Mouse (Mus musculus) liver, embryonic 11.5 days (tissue): ENCODE measurements at regions not wholly inside any gene's neighbourhood (a gene's known extent, or its start where the extent isn't known, plus 50 kb on each side); places are given as distances from the start of the nearest gene placed in this dataset.

ENCODE experiments used
- ATAC-seq: fragments of 200-750 bp; cut with Nextera tagmentation; replicated peaks from 2 replicates; pipeline ENCODE4 v1.8.0; 2017; ENCODE audit warnings: moderate number of reproducible peaks, mild to moderate bottlenecking, moderate TSS enrichment, moderate library complexity; ENCODE audit not compliant: low FRiP score
- DNase-seq: peaks from one replicate; pipeline ENCODE4 v3.0.0-alpha.2; 2017; ENCODE audit warnings: low spot score
- H3K27ac ChIP-seq: fragments of 300-500 bp; sonication (generic); 2 replicates; pipeline ENCODE4 v1.5.1; 2014; ENCODE audit warnings: mild to moderate bottlenecking, low read depth, low read length, control low read depth
- H3K27me3 ChIP-seq: fragments of 300-500 bp; sonication (generic); replicated peaks from 2 replicates; pipeline ENCODE4 v1.6.1; 2014; ENCODE audit warnings: low read length, mixed read lengths; ENCODE audit not compliant: control insufficient read depth, insufficient read depth
- H3K36me3 ChIP-seq: fragments of 300-500 bp; sonication (generic); 2 replicates; pipeline ENCODE4 v1.6.1; 2014; ENCODE audit warnings: mild to moderate bottlenecking, low read length, moderate library complexity, mixed read lengths; ENCODE audit not compliant: control insufficient read depth, insufficient read depth
- H3K4me1 ChIP-seq: fragments of 300-500 bp; sonication (generic); replicated peaks from 2 replicates; pipeline ENCODE4 v1.6.1; 2014; ENCODE audit warnings: low read length, mixed read lengths; ENCODE audit not compliant: control insufficient read depth, insufficient read depth
- H3K4me2 ChIP-seq: fragments of 300-500 bp; sonication (generic); 2 replicates; pipeline ENCODE4 v1.6.1; 2014; ENCODE audit warnings: mild to moderate bottlenecking, control low read depth, moderate library complexity
- H3K4me3 ChIP-seq: fragments of 300-500 bp; sonication (generic); 2 replicates; pipeline ENCODE4 v1.5.1; 2014; ENCODE audit warnings: low read depth, low read length, control low read depth
- H3K9ac ChIP-seq: fragments of 300-500 bp; sonication (generic); 2 replicates; pipeline ENCODE4 v1.6.1; 2014; ENCODE audit warnings: low read depth, low read length, control low read depth
- H3K9me3 ChIP-seq: fragments of 300-500 bp; sonication (generic); 2 replicates; pipeline ENCODE4 v1.6.1; 2016; ENCODE audit warnings: low read length, inconsistent platforms, mixed read lengths; ENCODE audit not compliant: control insufficient read depth
- WGBS: fragments of 180-500 bp; shearing (Covaris S2); extraction: QIAGEN DNeasy Blood & Tissue Kit; methylation state at CpG from one replicate; pipeline ENCODE4 v1.1.7; 2014; 5-methylcytosine and 5-hydroxymethylcytosine counted together

DNA sequence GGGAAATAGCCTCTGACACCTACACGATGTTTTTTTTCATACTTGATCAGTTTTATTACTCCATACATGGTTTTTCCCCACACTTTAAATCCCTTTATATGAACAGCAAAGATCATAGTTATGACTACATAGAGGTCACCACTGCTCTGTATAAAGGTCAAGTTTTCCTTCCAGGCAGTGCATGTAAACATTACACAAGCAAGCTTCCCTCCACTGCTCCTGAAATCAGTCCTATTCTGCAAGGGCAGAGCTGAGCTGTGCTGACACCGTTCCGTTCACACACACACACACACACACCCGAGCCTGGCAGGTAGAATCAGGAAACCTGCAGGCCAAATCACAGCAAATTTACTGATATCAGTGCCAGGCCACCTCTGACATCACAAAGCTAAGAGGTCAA lies 74.1 kb upstream of the Mgmt start:
- H3K4me2 ChIP-seq: no peak overlapping the region
- ATAC-seq (no peak), DNase-seq (no peak)
- no peak overlapping the region for H3K27ac ChIP-seq
- no peaks in the 10 kb centered on the region for H3K9me3 ChIP-seq
- H3K4me1 ChIP-seq: no peaks in the 10 kb centered on the region
- no peaks in the 10 kb centered on the region for H3K27me3 ChIP-seq
- H3K36me3 ChIP-seq: no peaks in the 10 kb centered on the region
- WGBS: 65% methylated on average over 4 of the region's 4 CpGs
- no peak overlapping the region for H3K4me3 ChIP-seq
- no peak overlapping the region for H3K9ac ChIP-seq

GRCm38 (mm10) chr7:136825647-136826046 lies 68.8 kb upstream of the Mgmt start:
- Histone ChIP-seq H3K27ac (no peak overlapping the region), H3K36me3 (no peaks in the 10 kb centered on the region), H3K9ac (no peak overlapping the region), H3K9me3 (no peaks in the 10 kb centered on the region), H3K27me3 (peaks cover 4% of the 10 kb centered on the region; the same call in 1 of the 2 replicates), H3K4me3 (no peak overlapping the region), H3K4me2 (no peak overlapping the region), H3K4me1 (no peaks in the 10 kb centered on the region)
- ATAC-seq: no peak
- WGBS: 37% methylated on average over 16 of the region's 16 CpGs
- DNase-seq: no peak

DNA sequence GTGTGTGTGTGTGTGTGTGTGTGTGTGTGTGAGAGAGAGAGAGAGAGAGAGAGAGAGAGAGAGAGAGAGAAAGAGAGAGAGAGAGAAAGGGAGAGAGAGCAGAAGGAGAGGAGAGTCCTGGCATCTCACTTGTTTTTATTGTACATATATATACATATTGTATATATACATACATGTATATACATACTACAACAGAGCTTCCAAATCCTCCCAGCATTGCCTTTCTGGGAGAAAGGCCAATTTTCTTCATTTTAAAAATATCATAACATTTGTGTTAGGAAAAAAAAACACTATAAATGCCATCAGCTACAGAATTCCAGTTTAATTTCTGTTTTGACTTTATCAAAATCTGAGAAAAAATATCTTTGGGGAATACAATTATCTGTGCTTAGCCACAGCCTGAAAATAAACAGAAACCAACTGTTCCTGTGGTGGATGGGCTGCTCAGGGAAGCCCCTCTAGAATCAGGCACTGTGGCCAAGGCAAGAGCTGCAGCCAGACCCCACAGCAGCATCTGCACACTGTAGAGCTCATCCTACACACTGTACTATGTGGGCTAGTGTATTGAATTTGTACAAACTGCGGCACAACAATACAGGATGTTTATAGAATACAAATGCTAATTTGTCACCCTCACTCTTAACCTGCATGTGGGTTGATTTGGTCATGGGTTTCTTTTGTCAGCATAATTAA lies 64.6 kb upstream of the Mgmt start:
- DNase-seq (no peak), ATAC-seq (no peak)
- Histone ChIP-seq H3K27ac (no peak overlapping the region), H3K4me3 (no peak overlapping the region), H3K36me3 (no peaks in the 10 kb centered on the region), H3K9ac (no peak overlapping the region), H3K27me3 (peaks cover 4% of the 10 kb centered on the region; the same call in 1 of the 2 replicates), H3K9me3 (no peaks in the 10 kb centered on the region), H3K4me2 (no peak overlapping the region), H3K4me1 (no peaks in the 10 kb centered on the region)
- WGBS: 86% methylated on average over 1 of the region's 1 CpGs

DNA sequence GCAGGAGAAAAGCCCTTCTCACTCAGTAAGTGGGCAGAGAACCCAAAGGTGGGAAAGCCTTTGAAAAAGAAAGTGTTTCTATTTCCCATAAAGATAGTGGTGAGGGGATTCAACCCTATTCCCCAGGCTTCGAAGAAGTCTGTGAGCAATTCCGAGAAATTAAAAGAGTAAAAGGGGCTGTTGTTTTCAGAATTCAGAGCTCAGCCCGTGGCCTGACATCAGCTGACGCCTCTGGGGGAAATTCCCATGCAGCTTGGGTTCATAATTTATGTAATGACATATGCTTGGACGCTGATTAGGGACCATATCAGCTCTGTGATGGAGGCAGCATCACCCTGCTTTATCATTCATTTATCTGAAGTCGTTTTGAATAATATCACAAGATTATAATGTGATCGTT lies 62.0 kb upstream of the Mgmt start:
- ATAC-seq (no peak), DNase-seq (no peak)
- no peak overlapping the region for H3K27ac ChIP-seq
- no peaks in the 10 kb centered on the region for H3K9me3 ChIP-seq
- 69% methylated on average over 7 of the region's 7 CpGs for WGBS
- H3K4me3 ChIP-seq: no peak overlapping the region
- H3K27me3 ChIP-seq: no peaks in the 10 kb centered on the region
- no peaks in the 10 kb centered on the region for H3K4me1 ChIP-seq
- H3K36me3 ChIP-seq: no peaks in the 10 kb centered on the region
- H3K9ac ChIP-seq: no peak overlapping the region
- H3K4me2 ChIP-seq: no peak overlapping the region

- Histone ChIP-seq H3K4me2 (no peak overlapping the region), H3K4me3 (no peak overlapping the region), H3K9me3 (no peaks in the 10 kb centered on the region), H3K9ac (no peak overlapping the region), H3K36me3 (no peaks in the 10 kb centered on the region), H3K27me3 (no peaks in the 10 kb centered on the region), H3K4me1 (no peaks in the 10 kb centered on the region), H3K27ac (no peak overlapping the region)
- DNase-seq: no peak
- ATAC-seq: no peak
- WGBS: 64% methylated on average over 5 of the region's 5 CpGs
Observed at GRCm38 (mm10) chr7:136838971-136839370, 55.4 kb upstream of the Mgmt start.

DNA sequence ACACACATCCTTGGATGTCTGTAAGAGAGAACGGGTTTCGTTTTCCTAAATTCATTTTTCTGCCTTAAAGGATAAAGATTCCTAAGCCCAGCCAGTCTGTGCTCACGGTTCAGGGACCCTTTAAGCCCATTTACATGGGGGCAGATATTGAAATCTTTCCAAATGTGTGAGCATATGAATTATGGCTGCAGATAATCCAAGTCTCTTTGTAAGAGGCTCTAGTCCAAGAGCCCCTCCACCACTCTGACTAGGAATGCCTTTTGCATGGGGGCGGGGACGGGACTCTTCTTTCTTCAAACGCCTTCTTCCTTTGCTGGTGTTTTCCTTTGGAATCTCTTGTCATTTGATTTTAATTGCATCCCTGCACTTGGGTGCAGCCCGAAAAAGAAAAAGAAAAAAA lies 54.2 kb upstream of the Mgmt start:
- H3K4me2 ChIP-seq: no peak overlapping the region
- no peak overlapping the region for H3K4me3 ChIP-seq
- DNase-seq (no peak), ATAC-seq (no peak)
- no peak overlapping the region for H3K27ac ChIP-seq
- no peaks in the 10 kb centered on the region for H3K36me3 ChIP-seq
- H3K9me3 ChIP-seq: no peaks in the 10 kb centered on the region
- no peaks in the 10 kb centered on the region for H3K4me1 ChIP-seq
- H3K27me3 ChIP-seq: no peaks in the 10 kb centered on the region
- WGBS: 70% methylated on average over 7 of the region's 7 CpGs
- H3K9ac ChIP-seq: no peak overlapping the region

- H3K4me3 ChIP-seq: no peak overlapping the region
- H3K9me3 ChIP-seq: no peaks in the 10 kb centered on the region
- no peaks in the 10 kb centered on the region for H3K27me3 ChIP-seq
- no peaks in the 10 kb centered on the region for H3K36me3 ChIP-seq
- H3K27ac ChIP-seq: no peak overlapping the region
- WGBS: 77% methylated on average over 7 of the region's 7 CpGs
- DNase-seq: no peak
- H3K4me1 ChIP-seq: no peaks in the 10 kb centered on the region
- H3K9ac ChIP-seq: no peak overlapping the region
- no peak for ATAC-seq
- no peak overlapping the region for H3K4me2 ChIP-seq
Observed at GRCm38 (mm10) chr7:136842751-136843150, 51.7 kb upstream of the Mgmt start.

- Histone ChIP-seq H3K27me3 (no peaks in the 10 kb centered on the region), H3K9ac (no peak overlapping the region), H3K4me3 (no peak overlapping the region), H3K9me3 (no peaks in the 10 kb centered on the region), H3K4me2 (no peak overlapping the region), H3K36me3 (no peaks in the 10 kb centered on the region), H3K27ac (no peak overlapping the region), H3K4me1 (no peaks in the 10 kb centered on the region)
- DNase-seq (no peak), ATAC-seq (no peak)
- 46% methylated on average over 5 of the region's 5 CpGs for WGBS
Observed at GRCm38 (mm10) chr7:136844282-136844681, 50.1 kb upstream of the Mgmt start.
